Mouse (Mus musculus): Measurements from ENCODE around the gene Duox2. TPM values are rescaled to one million over a fixed set of nuclear protein-coding genes. Genes with fewer than 3 reads are reported as not detected.

The Duox2 gene
- polyA plus RNA-seq, 1 experiment: 0.11 TPM

GRCm38 (mm10) chr2:122243671-122244131, 54.5 kb downstream of the Duox2 start:
- WGBS: 4% methylated on average over 3 of the region's 3 CpGs
- Histone ChIP-seq H3K4me1 (ENCODE audit: control insufficient read depth, insufficient read depth, low read length) (peaks cover 3% of the 10 kb centered on the region; the same call in 1 of the 2 replicates), H3K27ac (ENCODE audit: insufficient read depth, low read length) (no peak overlapping the region), H3K27me3 (ENCODE audit: control insufficient read depth, insufficient read depth, low read length) (no peaks in the 10 kb centered on the region; the same call in 1 of the 2 replicates), H3K4me3 (replicated peaks; ENCODE audit: insufficient read depth, low read depth, low read length) (no peak overlapping the region)
- peak; percentile 74 to 80 for DNase-seq
- TF ChIP-seq CTCF (IDR thresholded peaks at IDR 0.05; ENCODE audit: borderline replicate concordance, insufficient read depth, low read depth, low read length): peak; percentile 90
- no peak for TF ChIP-seq POLR2A (IDR thresholded peaks at IDR 0.05; ENCODE audit: borderline replicate concordance, insufficient read depth, low read length)

GRCm38 (mm10) chr2:122241935-122242334, 56.3 kb downstream of the Duox2 start:
- H3K4me3 ChIP-seq (replicated peaks; ENCODE audit: insufficient read depth, low read depth, low read length): no peak overlapping the region
- TF ChIP-seq CTCF (IDR thresholded peaks at IDR 0.05; ENCODE audit: borderline replicate concordance, insufficient read depth, low read depth, low read length) (no peak), POLR2A (IDR thresholded peaks at IDR 0.05; ENCODE audit: borderline replicate concordance, insufficient read depth, low read length) (no peak)
- WGBS: 58% methylated on average over 6 of the region's 6 CpGs

DNA sequence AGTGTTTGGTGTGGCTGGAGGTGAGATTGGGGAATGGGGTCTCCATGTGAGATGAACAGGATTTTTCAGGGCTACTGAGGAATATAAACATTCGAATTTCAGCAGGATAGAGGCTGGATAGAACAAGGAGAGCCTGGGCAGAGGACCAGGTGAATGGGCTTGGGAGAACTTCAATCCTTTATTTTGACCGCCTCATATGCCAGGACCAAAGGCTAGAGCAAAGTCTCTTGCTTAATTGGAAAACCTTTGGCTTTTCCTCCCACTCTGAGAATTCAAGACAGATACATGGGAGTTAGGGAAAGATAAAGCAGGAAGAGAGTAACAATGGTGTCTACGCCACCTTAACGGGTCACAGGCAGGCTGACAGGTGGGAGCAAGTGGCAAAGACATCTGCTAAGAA, 57.0 kb downstream of the Duox2 start:
- 93% methylated on average over 4 of the region's 4 CpGs for WGBS
- TF ChIP-seq CTCF (IDR thresholded peaks at IDR 0.05; ENCODE audit: borderline replicate concordance, insufficient read depth, low read depth, low read length): no peak
- no peak for TF ChIP-seq POLR2A (IDR thresholded peaks at IDR 0.05; ENCODE audit: borderline replicate concordance, insufficient read depth, low read length)
- no peaks in the 10 kb centered on the region; the same call in 1 of the 2 replicates for H3K27me3 ChIP-seq (ENCODE audit: control insufficient read depth, insufficient read depth, low read length)
- H3K4me1 ChIP-seq (ENCODE audit: control insufficient read depth, insufficient read depth, low read length): peaks cover 3% of the 10 kb centered on the region; the same call in 1 of the 2 replicates
- DNase-seq: no peak
- H3K27ac ChIP-seq (ENCODE audit: insufficient read depth, low read length): no peak overlapping the region
- H3K4me3 ChIP-seq (replicated peaks; ENCODE audit: insufficient read depth, low read depth, low read length): no peak overlapping the region

More at GRCm38 (mm10) chr2:122241935-122242334, 56.3 kb downstream of the Duox2 start:
- Histone ChIP-seq H3K27me3 (ENCODE audit: control insufficient read depth, insufficient read depth, low read length) (no peaks in the 10 kb centered on the region; the same call in 1 of the 2 replicates), H3K27ac (ENCODE audit: insufficient read depth, low read length) (no peak overlapping the region), H3K4me1 (ENCODE audit: control insufficient read depth, insufficient read depth, low read length) (peaks cover 3% of the 10 kb centered on the region; the same call in 1 of the 2 replicates)
- DNase-seq: no peak

- no peaks in the 10 kb centered on the region for H3K27me3 ChIP-seq (ENCODE audit: control insufficient read depth, insufficient read depth, low read length)
- H3K4me3 ChIP-seq (replicated peaks; ENCODE audit: insufficient read depth, low read depth, low read length): no peak overlapping the region
- no peak for DNase-seq
- H3K27ac ChIP-seq (ENCODE audit: insufficient read depth, low read length): no peak overlapping the region
- no peak for TF ChIP-seq POLR2A (IDR thresholded peaks at IDR 0.05; ENCODE audit: borderline replicate concordance, insufficient read depth, low read length)
- TF ChIP-seq CTCF (IDR thresholded peaks at IDR 0.05; ENCODE audit: borderline replicate concordance, insufficient read depth, low read depth, low read length): no peak
- peaks cover 3% of the 10 kb centered on the region; the same call in 1 of the 2 replicates for H3K4me1 ChIP-seq (ENCODE audit: control insufficient read depth, insufficient read depth, low read length)
Observed at GRCm38 (mm10) chr2:122240735-122241134, 57.5 kb downstream of the Duox2 start.

DNA sequence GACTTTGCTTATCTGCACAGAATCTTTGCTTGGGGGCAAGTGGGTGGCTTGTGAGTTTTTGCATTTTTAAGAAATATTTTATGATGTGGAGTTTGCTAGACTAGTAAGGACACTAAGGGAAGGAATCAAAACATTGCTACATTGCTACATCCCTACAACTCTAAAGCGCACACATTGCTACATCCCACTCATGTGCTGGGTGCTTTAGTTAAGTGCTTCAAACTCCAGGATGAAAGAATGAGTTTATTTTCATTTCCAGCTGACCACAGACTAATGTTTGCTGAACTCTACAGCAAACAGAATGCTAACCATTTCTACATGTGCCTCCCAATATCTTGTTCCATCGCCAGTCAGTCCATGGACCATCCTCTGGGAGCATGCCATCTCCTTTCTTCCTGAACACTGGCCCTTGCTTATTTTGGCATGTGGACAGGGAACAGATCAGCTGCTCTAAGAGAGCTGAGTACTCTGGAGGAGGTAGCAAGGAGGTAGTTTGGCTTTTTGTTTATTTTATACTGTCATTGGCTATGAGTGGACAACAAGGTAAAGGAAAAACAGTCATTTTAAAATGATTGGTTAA, 60.3 kb downstream of the Duox2 start:
- TF ChIP-seq POLR2A (IDR thresholded peaks at IDR 0.05; ENCODE audit: borderline replicate concordance, insufficient read depth, low read length) (no peak), CTCF (IDR thresholded peaks at IDR 0.05; ENCODE audit: borderline replicate concordance, insufficient read depth, low read depth, low read length) (no peak)
- 55% methylated on average over 2 of the region's 2 CpGs for WGBS
- no peak overlapping the region for H3K4me3 ChIP-seq (replicated peaks; ENCODE audit: insufficient read depth, low read depth, low read length)
- DNase-seq: no peak
- H3K4me1 ChIP-seq (ENCODE audit: control insufficient read depth, insufficient read depth, low read length): no peaks in the 10 kb centered on the region
- no peaks in the 10 kb centered on the region for H3K27me3 ChIP-seq (ENCODE audit: control insufficient read depth, insufficient read depth, low read length)
- no peak overlapping the region for H3K27ac ChIP-seq (ENCODE audit: insufficient read depth, low read length)

DNA sequence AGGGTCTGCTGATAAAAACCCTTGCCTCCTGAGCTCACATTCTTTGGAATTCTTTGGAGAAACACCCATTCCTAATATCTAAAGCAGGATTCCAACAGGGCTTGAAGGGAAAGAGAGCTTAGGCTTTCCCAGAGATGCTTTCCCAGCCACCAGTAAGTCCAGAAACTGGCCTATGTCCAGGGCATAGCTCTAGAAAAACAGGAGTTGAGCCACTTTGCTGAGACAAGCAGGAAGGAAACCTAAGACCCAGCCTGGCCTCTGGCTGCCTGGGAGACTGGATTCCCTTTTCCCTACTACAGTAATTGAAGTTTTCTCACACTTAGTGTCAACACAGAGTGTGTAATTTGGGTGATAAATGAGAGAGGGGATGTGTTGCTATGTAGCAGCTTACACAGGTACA, 61.9 kb downstream of the Duox2 start:
- Histone ChIP-seq H3K27me3 (ENCODE audit: control insufficient read depth, insufficient read depth, low read length) (no peaks in the 10 kb centered on the region), H3K4me3 (replicated peaks; ENCODE audit: insufficient read depth, low read depth, low read length) (no peak overlapping the region), H3K27ac (ENCODE audit: insufficient read depth, low read length) (no peak overlapping the region), H3K4me1 (ENCODE audit: control insufficient read depth, insufficient read depth, low read length) (no peaks in the 10 kb centered on the region)
- DNase-seq: no peak
- no peak for TF ChIP-seq CTCF (IDR thresholded peaks at IDR 0.05; ENCODE audit: borderline replicate concordance, insufficient read depth, low read depth, low read length)
- no peak for TF ChIP-seq POLR2A (IDR thresholded peaks at IDR 0.05; ENCODE audit: borderline replicate concordance, insufficient read depth, low read length)

DNA sequence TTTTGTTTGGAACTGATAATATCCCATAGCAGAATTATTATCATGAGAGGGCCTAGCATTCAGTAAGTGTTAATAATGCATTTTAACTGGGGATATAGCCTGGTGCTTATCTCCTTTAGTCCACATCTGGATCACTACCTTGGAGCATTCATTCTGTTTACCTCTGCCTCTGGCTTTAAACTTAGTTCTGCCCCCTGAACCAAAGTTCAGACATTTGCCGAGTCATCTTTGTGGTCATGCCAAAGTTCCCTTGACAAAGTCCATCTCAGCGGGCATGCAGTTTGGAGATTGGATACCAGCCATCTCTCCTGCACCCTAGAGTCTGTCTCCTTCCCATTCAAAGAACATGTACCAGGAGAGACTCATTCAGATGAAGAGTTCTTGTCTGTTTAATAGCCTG, 62.8 kb downstream of the Duox2 start:
- no peak for DNase-seq
- H3K27me3 ChIP-seq (ENCODE audit: control insufficient read depth, insufficient read depth, low read length): no peaks in the 10 kb centered on the region
- no peak overlapping the region for H3K4me3 ChIP-seq (replicated peaks; ENCODE audit: insufficient read depth, low read depth, low read length)
- TF ChIP-seq POLR2A (IDR thresholded peaks at IDR 0.05; ENCODE audit: borderline replicate concordance, insufficient read depth, low read length): no peak
- TF ChIP-seq CTCF (IDR thresholded peaks at IDR 0.05; ENCODE audit: borderline replicate concordance, insufficient read depth, low read depth, low read length): no peak
- 48% methylated on average over 2 of the region's 2 CpGs for WGBS
- no peak overlapping the region for H3K27ac ChIP-seq (ENCODE audit: insufficient read depth, low read length)
- H3K4me1 ChIP-seq (ENCODE audit: control insufficient read depth, insufficient read depth, low read length): no peaks in the 10 kb centered on the region

DNA sequence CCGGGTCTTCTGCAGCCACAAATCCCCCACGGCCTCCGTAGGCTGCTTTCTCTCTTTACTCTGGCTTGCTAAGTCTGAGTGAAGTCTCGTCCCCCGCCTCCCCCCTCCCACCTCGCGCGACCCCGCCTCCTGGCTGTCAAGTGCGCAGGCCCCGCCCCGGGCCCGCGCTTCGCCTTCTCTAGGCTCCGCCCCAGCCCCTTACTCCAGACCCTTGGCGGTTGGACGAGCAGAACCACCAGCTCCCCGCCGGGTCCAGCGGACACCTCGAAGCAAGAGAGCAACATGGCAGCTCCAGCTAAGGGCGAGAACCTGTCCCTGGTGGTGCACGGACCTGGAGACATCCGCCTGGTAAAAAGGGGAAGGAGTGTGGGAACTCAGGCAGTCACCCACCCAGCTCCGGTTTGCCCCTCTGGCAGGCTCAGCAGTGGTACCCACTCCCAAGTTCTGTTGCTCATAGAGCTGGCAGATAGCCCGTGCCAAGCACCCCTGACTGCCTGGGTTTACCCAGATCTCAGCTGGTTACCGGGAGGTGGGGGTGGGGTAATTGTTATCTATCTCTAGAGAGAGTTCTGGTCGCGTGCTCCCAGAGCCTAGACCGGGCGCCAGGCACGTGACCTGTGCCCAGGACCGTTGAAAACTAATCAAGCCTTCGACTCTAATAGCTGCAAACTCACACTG, 63.5 kb downstream of the Duox2 start, which contains the start of gene Sord:
Sord (plus strand) TSS at position 139 of the 678 bp plus-strand sequence.
- no peak within 1 kb of the TSS for H3K27ac ChIP-seq (ENCODE audit: insufficient read depth, low read length)
- DNase-seq: peak; percentile 70 to 74
- WGBS: 2% methylated on average over 35 of the region's 35 CpGs

More for the DNA sequence above, 63.5 kb downstream of the Duox2 start, which contains the start of gene Sord:
- Histone ChIP-seq H3K27me3 (ENCODE audit: control insufficient read depth, insufficient read depth, low read length) (no peaks in the 10 kb centered on the region), H3K4me3 (replicated peaks; ENCODE audit: insufficient read depth, low read depth, low read length) (peak within 1 kb of the TSS; percentile 85), H3K4me1 (ENCODE audit: control insufficient read depth, insufficient read depth, low read length) (no peaks in the 10 kb centered on the region)
- TF ChIP-seq POLR2A (IDR thresholded peaks at IDR 0.05; ENCODE audit: borderline replicate concordance, insufficient read depth, low read length): no peak; the same call in 1 of the 2 replicates
- TF ChIP-seq CTCF (IDR thresholded peaks at IDR 0.05; ENCODE audit: borderline replicate concordance, insufficient read depth, low read depth, low read length): no peak
